Mouse (Mus musculus) gastrocnemius, adult 8-10 months (tissue): ENCODE measurements at regions not wholly inside any gene's neighbourhood (a gene's known extent, or its start where the extent isn't known, plus 50 kb on each side); places are given as distances from the start of the nearest gene placed in this dataset.

Experiments
- DNase-seq, 2 experiments: peaks; one replicate each; pipeline ENCODE4 v3.0.0; 2022; ENCODE audit warnings: low spot score in 2 of 2

- no peak for DNase-seq
Observed at GRCm38 (mm10) chr6:93260827-93261226, 317.5 kb upstream of the Adamts9 start.

- DNase-seq: no peak
Observed at GRCm38 (mm10) chr6:93257130-93257841, 314.0 kb upstream of the Adamts9 start.

- DNase-seq: no peak
Observed at GRCm38 (mm10) chr6:93253746-93254145, 310.5 kb upstream of the Adamts9 start.

DNA sequence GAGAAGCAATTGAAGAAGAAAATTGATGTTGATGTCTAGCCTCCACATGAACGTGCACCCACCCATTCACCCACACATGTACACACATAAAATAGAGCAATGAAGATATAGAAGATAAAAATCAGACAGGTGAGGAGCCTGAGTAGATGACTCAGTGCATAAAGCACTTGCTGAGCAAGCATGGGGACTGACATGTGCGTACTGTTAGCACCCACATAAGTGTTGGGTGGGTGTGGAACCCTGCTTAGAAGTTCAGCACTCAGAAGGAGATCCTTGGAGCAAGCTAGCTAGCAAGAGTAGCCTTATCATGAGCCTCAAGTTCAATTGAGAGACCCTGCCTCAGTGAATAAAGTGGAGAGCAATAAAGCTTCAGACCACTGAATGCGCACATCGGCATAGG lies 305.7 kb upstream of the Adamts9 start:
- no peak for DNase-seq

- DNase-seq: no peak
Observed at GRCm38 (mm10) chr6:93246498-93247242, 303.4 kb upstream of the Adamts9 start.

DNA sequence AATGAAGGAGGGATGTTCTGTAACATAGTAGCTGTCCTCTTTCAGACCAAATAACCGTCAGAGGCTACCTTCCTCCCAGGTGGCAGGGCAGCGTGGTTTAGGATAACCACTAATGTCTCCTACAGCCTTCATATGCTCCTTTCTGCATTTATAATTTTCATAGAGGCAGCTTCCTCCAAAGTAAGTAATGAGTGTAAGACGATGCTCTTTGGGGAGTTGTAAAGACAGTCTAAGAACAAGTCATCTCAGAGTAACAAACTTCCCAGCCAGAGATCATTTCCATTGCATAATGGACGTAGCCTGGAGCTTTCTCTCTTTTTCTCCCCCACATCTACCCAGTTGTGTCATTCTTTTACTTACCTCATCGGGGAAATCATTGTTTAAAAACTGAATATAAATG lies 292.3 kb upstream of the Adamts9 start:
- DNase-seq: no peak

GRCm38 (mm10) chr6:93232636-93233035 lies 289.3 kb upstream of the Adamts9 start:
- DNase-seq: no peak

DNA sequence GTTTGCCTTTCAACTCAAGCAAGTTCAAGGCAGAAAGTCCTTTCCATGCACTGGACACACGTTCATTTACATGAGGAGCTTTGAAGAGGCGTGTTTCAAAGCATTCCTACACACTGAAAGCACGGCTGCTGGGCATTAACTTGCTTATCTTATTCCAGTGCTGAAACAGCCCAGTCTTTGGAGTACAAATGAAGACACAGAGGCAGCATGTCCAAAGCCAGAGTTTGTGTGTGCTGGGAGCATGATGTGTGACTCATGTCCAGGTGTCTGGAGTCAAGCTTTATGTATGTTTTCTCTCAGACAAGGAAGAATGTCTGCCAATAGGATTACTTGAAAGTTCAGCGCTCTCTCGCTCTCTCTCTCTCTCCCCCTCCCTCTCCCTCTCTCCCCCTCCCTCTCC lies 287.2 kb upstream of the Adamts9 start:
- no peak for DNase-seq

DNA sequence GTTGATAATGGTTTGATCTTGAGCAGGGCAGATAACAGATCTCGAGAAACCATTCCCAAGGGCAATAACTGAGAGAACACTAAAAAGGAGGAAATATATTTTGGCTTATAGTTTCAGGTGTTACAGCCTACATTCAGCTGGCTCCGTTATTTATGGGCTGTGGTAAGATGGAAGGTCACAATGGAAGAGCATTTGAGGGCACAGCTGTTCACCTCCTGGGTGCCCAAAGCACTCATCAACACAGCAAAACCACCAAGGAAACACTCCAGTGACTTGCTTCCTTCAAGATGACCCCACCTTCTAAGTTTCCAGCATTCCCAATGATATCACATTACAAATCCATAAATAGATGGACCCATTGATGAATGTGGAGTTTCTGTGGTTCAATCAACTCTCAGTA lies 286.0 kb upstream of the Adamts9 start:
- no peak for DNase-seq

DNA sequence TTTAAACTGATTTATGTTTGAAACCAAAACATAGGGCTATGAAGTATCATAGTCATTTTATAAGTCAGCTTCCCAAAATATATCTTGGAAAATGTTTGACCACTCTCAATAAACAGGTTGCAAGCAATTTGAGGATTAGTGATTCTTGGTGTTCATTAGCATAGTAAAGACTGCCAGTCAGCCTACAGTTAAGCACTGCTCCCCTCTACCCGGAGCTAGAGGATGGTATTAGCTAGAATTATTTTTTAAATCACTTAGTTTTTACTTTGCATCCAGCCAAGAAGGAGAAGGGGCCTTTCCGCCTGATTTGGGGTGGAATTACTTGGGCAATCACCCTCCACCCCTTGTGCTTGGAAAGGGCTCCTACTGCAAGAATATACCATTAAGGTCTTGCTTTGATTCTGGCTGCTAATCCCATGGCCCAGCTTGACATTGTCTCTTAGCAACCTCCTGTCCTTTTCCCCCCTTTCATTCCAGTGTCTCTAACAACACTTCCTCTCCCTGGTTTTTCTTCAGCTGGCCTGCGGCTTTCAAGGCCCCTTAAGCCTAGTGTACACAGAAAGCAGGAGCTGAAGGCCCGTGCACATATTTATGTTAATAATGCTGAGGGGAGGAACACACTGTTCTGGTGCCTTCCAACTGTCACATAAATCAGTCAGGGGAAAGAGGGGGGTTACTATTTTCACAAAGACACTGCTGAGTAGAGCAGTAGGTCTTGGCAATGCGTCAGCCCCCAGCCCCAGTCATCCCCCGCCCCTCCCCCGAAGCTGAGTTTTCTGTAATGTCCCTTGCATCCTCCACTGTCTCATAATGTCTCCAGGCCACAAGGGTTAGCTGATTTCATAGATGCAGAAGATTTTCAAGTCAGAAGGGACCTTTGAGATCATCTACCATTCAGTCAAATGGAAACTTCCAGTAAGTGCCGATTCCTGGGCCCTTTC lies 280.6 kb upstream of the Adamts9 start:
- DNase-seq: no peak

- peak in 1 of 2 experiments; percentile 9 for DNase-seq
Observed at GRCm38 (mm10) chr6:93218015-93218593, 274.8 kb upstream of the Adamts9 start.

GRCm38 (mm10) chr6:93200886-93201285 lies 257.6 kb upstream of the Adamts9 start:
- DNase-seq: no peak

DNA sequence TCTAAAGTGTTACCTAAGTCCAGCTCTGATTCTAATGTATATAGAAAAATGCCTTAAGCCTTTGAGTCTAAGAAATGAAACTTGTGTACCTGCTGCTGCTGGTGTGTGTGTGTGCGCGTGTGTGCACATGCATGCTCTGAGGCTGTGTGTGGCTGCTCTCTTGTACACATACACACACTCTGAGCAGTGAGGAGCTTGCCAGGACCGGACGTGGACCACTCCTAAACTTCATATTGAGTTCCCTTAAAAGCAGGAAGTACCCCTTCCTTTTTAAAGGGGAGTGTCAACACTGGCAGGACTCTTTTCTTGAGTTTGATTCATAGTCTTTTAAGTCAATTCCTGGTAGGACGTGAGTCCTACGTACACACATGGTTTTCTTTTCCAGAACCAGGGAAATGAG lies 251.4 kb upstream of the Adamts9 start:
- DNase-seq: no peak

GRCm38 (mm10) chr6:93192980-93193379 lies 249.7 kb upstream of the Adamts9 start:
- no peak for DNase-seq

DNA sequence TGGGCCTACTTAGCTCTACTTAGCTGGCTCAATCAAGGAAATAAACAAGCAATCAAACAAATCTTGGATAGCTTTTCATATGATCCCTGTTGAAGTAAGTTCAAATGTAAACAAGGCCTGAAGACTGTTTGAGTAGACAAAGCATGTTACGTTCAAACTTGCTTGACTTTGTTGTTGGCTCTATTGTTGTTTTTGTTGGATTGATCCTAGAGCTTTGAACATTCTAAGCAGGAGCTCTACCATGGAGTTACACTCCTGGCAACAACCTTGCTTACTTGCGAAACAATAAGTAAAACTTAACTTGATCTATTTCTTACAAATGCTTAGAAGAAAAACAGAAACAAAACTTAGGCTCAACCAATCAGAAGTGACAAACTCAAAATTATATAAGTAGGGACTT lies 247.7 kb upstream of the Adamts9 start:
- no peak for DNase-seq

GRCm38 (mm10) chr6:93168526-93168925 lies 225.2 kb upstream of the Adamts9 start:
- DNase-seq: peak in 1 of 2 experiments; percentile 32

GRCm38 (mm10) chr6:93167281-93167680 lies 224.0 kb upstream of the Adamts9 start:
- peak in 1 of 2 experiments; percentile 27 for DNase-seq

GRCm38 (mm10) chr6:93165942-93166341 lies 222.7 kb upstream of the Adamts9 start:
- DNase-seq: no peak

GRCm38 (mm10) chr6:93152431-93153208 lies 209.3 kb upstream of the Adamts9 start:
- DNase-seq: no peak

DNA sequence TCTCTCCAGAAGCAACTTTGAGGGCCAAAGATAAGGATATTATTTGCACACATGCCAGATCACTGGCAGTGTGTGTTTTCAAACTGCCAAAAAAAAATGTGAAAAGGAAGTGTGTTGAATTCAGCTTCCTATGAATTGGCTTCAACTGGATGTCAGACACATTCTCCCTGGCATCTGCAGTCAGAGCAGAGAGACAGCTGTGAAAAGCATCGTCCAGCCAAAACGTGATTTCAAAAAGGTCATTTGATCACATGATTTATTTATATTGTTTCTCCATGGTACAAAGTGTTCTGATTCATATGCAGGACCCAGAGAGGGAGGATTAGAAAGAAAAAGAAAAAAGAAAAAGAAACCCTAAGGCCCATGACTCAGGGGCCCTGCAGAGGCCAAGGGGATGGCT lies 207.2 kb upstream of the Adamts9 start:
- DNase-seq: no peak

GRCm38 (mm10) chr6:93149956-93150355 lies 206.7 kb upstream of the Adamts9 start:
- no peak for DNase-seq
